Mouse (Mus musculus): ENCODE data around the gene Kmt2d. TPM values are rescaled to one million over a fixed set of nuclear protein-coding genes. Genes with fewer than 3 reads are reported as not detected.

Kmt2d gene
- total RNA-seq, 2 experiments from 2014 or later: 42.7 to 46.4 TPM

DNA sequence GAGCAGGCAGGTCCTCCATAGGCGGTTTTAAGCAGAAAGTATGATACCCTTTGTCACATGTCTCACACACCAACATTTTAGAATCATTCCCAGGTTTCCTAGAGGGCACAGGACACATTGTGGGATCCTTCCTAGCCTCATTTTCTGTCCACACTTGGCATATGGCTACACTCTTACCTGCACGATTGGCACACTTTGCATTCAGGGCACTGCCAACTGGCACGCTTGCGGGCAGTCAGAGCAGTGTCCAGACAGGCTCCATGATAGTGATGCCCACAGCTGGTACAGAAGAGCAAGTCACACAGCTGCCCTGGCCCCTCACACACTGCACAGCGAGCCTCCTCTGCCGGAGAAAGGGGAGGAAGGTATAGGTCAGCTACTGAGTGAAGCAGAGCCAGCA, 6.1 kb downstream of the Kmt2d start:
- intact Hi-C loops (cut with DNase I): loop anchor here (5.0 kb wide), 1 partner anchor 33 kb away; the partner anchor contains the start of gene Prkag1
- DNase-seq: no peak

DNA sequence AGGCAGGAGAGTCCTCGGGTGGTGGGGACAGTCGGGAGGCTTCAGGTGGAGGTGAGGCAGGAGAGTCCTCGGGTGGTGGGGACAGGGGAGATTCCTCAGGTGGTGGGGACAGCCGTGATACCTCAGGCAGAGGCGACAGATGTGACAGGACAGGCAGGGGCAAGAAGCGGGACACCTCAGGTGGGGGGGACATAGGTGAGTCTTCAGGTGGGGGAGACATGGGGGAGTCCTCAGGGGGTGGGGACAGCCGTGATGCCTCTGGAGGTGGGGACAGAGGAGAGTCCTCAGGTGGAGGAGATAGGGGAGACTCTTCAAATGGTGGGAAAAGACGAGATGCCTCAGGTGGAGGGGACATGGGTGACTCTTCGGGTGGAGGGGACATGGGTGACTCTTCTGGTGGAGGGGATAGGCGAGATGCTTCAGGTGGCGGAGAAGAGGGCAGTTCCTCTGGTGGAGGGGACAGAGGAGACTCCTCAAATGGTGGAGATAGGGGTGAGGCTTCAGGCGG, 7.5 kb downstream of the Kmt2d start:
- intact Hi-C loops (cut with DNase I): no loop called here
- no peak for DNase-seq

DNA sequence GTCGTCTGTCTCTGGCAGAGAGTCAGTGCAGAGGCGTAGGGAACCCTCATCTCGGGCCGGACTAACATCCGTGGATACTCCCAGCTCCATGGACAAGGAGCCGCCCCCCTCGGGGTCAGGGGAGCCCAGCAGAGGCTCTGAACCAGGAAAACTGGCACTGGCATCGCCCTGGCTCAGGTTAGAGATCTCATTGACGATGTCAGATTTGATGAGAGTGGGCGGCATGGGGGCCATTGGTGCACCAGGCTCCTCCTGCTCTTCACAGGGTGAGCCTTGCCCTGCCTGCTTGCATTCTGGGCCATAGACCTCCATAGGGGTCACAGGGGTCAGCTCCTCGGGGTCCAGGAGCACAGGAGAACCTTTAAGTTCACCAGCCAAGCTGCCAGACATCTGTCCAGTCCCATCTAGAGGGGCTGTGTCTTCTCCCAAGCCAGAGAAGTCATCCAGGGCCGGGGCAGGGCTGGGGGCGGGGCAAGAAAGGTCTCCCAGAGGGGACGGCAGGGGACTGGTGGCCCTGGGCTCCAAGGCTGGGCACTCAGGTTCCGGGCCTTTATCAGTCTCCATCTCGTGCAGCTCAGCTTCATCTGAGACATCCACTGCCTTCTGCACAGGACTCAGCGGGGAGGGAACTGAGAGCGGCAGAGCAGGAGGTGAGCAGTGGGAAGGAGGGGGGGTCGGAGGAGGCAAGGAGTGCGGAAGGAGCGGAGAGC, 9.1 kb downstream of the Kmt2d start:
- intact Hi-C loops (cut with DNase I): no loop called here
- DNase-seq: no peak

DNA sequence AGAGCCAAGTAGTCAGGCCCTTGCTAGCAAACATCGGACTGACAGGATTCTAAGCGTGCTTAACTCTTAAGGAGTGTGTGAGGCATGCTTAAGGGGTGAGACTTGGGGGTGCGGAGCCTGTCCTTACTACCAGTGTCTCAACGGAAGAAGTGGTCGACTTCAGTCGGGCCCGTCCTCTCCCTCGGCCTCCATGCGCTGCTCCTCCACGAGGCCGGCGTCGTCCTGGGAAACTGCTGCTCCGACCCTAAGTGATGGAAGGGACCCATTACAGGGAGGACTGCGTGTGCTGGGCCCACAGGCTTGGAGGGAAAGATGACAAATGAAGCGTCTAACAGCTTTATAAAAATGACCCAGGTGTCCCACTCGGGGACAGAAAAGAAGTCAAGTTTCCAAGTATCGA, 10.1 kb downstream of the Kmt2d start:
- no peak for DNase-seq
- intact Hi-C loops (cut with DNase I): no loop called here

DNA sequence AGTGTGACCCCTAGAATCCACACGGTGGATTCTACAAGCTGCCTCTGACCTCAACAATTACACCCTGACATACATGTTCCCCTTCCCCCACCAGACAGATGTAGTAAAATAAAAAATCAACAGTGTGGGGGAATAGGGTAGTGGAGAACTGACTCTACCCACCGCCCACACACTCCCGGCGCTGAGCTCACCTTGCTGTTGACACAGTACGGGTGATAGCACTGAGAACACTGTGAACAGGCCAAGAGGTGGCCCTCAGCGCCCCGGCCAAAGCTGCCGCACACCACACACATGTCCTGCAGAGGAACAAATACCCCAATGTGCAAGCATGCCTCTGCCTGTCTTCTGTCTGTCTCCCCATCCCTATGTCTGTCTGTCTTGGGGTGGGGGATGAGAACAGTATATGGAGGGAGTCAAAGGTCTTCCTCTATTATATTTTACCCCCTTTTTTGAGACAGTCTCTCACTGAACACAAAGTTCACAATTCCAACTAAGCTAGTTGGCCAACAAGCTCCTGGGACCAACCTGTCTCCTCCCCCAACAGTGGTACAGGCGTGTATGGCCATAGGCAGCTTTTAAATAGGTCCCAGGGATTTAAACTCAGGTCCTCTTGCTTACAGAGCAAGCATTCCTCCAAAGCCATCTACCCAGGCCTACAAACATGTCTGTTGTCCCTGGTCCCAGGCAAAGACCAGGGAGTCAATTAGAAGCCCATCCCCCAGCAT, 11.5 kb downstream of the Kmt2d start:
- intact Hi-C loops (cut with DNase I): no loop called here
- DNase-seq: no peak

DNA sequence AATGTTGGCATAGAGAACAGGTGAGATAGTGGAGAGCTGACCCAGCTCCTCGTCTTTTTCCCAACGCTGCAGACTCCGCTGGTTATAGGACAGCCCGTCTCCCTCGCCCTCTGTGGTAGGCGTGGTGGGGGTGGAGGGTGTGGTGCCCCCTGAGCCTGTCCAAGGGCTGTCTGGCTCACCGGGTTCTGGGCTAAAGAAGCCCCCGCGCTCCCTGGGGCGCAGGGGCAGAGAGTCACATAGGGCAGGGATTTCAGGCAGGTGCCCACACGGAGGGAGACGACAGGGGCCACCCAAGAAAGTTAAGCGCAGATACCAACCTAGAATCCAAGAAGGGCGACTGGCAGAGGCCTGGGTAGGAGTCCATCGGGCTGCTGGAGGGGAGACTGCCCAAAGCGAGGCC, 16.8 kb downstream of the Kmt2d start:
- intact Hi-C loops (cut with DNase I): no loop called here
- no peak for DNase-seq

DNA sequence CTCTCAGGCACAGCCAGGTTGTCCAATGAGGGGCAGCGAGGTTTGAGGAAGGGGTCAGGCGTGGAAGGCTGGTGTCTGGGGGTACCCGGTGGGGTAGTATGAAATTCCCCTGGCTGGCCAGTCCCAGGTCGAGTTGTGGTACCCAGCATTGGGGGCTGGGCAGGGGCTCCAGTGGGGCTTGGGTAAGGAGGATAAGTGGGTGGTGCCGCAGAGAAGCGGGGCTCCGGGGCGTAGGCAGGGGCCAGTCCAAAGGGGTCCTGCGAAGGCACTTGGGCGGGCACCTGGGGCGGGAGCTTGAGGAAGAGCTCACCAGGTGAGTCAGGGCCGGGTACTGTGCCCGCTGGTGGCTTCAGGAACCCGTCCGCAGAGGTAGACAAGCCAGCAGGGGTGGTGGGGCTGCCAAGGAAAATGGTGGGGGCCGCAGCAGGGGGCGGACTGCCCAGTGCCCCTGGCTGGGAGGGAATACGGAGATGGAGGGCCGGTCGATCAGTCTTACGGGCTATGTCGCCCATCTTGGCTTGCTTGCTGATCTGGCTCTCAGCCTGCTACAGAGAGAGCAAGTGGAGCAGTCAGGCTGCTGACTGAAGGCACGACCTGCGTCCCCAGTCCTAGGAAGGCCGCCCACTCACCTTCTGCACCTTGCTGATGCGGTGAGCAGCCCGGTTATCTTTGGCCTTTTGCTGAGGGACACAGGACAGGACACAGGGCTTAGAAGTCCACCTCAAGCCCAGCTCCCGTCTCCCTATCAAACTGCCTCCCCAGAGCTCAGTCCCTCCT, 17.7 kb downstream of the Kmt2d start:
- DNase-seq: no peak
- intact Hi-C loops (cut with DNase I): no loop called here

DNA sequence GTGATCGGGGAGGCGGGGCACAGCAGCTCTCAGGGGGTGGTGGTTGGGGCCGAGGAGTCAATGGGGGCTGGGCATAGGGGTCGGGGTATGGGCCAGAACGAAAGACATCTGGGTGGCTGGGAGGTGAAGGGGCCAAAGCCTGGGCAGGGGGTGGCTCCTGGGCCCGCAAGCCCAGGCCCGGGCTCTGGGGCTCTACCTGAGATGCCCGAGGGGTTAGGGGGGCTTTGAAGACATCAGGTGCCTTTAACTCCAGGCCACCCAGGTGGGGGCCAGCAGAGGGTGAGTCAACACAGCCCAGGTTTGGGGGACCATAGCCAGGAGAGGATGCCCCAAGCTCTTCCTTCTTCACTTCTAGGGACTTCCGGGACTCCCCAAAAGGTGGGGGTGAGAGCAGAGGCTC, 18.3 kb downstream of the Kmt2d start:
- DNase-seq: no peak
- intact Hi-C loops (cut with DNase I): no loop called here

DNA sequence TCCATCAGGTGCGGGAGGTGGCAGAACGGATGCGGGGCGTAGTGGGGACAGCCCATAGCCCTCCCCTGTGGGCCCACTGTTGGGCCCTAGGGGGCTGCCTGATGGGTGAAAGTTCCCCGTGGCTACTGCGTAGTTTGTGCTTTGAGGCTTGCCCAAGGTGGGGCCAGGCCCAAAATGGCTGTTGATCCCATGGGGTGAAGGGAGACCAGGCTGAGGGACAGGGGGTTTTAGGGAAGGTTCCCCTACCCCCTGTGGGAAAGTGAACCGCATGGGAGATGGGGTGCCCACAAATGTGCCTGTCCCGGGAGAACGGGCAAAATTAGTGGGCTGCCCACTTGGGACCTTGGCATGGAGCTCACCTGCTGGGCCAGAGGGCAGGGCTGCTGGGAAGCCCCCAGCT, 18.9 kb downstream of the Kmt2d start:
- intact Hi-C loops (cut with DNase I): no loop called here
- no peak for DNase-seq

DNA sequence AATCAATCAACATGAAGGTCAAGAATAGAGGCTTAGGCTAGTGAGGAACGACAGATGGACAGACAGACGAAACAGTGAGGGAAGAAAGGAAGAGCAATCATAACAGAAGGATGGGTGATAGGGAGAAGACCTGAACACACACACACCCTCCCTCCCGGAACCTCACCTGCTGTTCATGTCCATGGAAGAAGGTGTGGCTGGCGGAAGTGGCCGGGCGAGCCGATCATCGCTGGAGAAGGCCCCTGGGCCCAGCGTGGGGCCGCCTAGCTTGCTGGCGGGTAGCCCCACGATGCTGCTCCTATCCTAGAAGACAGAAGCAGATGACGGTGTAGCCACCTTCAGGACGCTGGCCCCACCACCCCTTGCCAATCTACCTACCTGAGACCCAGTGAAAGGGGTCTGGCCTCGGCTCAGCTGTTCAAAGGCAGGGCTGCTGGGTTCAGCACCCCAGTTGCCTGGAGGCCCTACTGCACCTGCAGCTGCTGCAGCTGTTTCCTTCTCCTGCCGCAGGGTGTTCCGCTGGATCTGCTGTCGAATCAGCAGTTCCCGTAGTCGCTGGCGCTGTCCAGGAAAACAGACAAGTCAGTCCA, 19.7 kb downstream of the Kmt2d start:
- no peak for DNase-seq

DNA sequence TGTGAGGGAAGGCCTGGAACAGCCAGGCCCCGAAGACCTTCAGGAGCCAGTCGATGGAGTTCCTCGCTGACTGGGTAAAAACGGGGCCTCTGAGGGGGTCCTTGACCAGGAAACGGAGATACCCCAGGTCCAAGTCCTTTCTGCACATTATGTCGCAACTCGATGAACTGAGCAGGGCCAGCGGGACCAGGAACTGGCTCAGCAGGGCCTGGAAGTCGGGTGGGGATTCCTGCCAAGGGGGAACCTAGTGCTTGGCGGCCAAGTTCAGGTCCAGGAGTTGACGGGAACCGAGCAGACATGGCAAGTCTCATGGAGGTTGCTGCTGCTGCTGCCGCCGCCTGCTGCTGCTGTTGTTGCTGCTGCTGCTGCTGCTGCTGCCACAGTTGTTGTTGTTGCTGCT, 20.3 kb downstream of the Kmt2d start:
- intact Hi-C loops (cut with DNase I): no loop called here
- DNase-seq: no peak

More for the DNA sequence above, 19.7 kb downstream of the Kmt2d start:
- intact Hi-C loops (cut with DNase I): no loop called here

DNA sequence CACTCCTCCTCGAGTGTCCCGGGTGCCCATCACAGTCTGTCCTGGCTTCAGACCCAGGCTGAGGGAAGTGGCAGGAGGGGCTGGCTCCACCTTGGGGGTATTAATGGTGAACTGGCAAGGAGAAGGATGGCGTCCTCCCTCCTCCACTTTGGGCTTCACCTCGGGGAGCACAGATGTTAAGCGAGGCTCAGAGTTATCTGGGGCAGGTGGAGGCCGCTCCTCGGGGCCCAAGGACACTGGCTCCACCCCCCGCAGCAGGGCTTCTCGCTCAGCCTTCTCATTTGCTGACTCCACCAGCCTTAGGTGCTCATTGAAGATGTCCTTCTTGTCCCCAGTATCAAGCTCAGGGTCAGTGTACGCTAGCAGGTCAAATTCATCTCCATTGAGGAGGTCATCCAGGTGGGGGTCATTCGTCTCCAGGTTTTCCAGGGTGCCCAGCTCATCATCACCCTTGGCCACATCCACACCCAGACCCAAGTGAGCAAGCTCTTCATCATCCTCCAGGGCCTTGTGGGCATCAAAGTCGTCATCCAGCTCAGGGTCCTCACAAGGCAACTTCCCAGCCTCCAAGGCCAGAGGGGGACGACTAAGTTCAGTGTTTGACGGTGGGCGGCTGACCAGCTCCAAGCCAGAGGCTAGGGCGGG, 20.9 kb downstream of the Kmt2d start:
- intact Hi-C loops (cut with DNase I): no loop called here

DNA sequence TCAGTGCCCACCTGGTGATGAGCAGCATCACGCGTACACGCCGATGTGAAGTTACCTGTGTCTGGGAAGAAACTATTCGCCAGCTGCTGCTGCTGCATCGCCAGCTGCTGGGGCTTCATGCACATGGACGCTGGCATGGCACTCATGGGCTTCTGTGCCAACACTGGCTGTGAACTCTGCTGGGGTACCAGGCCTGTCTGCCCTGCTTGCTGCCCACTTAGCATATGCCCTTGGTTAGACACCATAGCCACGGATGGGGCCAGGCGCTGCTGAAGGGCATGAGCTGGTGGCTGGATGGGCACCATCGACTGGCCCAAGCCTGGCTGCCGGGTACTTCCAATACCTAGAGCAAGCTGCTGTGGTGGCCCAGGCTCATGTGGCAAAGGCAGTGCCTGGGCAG, 21.8 kb downstream of the Kmt2d start:
- no peak for DNase-seq
- intact Hi-C loops (cut with DNase I): no loop called here

More for the DNA sequence above, 20.9 kb downstream of the Kmt2d start:
- no peak for DNase-seq

DNA sequence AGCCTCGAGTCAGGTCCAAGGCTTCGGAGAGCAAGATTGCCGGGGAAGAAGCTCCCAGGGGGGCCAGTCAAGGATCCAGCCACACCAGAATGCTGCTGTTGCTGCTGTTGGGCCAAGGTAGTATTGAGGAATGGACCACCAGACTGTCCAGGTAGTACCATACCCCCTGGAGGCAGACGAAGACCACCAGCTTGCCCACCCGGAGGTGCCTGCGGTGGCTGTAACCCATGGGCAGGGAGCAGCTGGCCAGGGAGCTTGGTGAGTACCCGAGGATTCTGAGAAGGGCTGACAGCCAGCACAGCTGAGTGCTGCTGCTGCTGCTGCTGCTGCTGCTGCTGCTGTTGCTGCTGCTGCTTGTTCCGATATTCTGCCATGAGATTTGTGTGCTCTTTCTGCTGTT, 24.9 kb downstream of the Kmt2d start:
- intact Hi-C loops (cut with DNase I): no loop called here
- no peak for DNase-seq

DNA sequence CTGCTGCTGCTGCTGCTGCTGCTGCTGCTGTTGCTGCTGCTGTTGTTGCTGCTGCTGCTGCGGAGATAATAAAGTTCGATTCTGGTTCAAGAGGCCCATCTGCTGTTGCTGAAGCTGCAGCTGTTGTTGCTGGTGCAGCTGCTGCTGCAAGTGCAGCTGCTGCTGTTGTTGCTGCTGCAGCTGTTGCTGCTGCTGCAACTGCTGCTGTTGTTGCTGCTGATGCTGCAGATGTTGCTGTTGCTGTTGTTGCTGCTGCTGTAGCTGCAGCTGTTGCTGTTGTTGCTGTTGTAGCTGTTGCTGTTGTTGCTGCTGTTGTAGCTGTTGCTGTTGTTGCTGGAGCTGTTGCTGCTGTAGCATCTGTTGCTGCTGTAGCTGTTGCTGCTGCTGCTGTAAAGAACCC, 25.9 kb downstream of the Kmt2d start:
- intact Hi-C loops (cut with DNase I): no loop called here
- DNase-seq: no peak

DNA sequence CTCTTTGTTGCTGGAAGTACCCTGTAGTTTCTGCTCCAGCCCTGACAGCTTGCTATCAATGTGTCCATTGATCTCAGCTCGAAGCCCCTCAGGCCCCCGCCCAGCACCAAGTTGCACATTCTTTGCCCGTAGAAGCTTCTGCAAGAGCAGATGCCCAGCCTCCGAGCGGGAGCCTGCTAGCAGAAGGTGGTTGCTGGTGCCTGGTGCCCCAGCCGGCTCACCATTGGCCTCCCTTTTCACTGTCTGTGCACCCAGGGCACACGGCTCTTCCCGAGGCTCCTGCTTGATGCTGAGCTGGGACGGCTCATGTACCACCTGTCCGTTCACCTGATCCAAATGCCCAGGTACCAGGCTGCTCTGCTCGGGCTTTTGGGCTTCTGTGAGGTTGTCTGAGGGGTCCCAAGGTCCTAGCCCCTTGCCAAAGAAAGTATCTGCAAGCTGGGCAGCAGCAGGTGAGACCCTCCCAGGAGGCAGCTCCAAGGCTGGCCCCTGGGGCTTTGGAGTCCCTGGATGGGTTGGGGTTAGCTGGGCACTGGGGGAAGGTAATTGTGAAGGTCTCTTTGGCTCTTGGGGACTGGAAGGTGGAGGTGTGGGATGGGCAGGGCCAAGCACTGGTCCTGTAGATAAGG, 27.3 kb downstream of the Kmt2d start:
- DNase-seq: no peak

DNA sequence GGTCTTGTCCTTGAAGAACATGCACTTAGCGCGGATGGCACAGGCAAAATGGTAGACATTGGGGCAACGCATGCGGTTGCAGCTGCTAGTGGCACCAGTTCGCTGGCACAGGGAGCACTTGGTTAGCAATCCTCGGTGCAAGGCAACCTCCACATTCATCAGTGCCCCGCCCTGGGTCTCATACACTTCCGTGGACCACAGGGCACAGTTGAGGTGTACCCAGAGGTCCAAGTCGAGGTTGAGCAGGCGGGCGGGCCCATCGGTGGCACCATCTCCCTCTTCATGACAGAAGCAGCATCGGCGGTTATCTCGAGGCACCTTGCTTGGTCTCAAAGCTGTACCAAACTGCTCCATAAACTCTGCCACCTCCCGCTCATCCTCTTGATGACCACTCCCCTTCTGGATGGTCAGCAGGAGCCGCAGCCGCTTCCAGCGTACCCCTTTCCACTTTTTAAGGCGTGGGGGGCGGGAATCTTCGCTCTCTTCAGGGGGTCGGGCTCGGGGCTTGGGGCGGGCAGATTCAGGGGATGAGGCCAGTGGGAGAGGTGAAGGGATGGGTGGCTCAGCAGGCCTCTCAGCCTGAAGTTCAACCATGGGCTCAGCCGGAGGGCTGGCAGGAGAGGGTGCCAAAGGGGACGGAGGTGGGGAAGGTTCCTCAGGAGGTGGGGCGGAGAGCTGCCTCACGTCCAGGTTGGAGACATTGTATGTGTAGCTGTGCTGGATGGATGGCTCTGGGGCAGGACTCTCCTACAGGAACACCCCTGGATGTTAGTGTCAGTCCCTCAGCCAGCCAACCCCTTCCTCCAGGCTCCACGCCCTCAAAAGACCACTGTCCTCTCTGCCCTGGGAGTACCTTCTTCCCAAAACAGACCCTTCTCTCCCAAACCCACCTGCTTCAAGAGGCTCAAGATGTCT, 31.1 kb downstream of the Kmt2d start:
- intact Hi-C loops (cut with DNase I): no loop called here
- no peak for DNase-seq

More for the DNA sequence above, 27.3 kb downstream of the Kmt2d start:
- intact Hi-C loops (cut with DNase I): no loop called here

DNA sequence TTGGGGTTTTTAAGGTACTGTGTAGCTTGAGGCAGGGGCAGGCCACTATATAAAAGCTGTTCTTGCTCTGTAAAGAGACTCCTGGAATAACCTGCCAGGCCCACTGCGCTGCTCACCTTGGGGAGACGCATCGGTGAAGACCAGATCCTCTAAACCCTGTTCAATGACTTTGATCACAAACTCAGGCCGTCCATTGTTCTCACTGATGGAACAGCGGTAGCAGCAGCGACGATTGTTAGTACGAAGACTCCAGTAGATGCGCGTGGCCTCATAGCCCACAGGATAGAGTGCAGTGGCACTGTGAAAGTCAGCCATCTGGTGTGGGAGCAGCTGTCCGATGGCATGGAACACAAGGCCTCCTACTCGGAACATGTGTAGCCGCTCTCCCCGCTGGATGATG, 31.8 kb downstream of the Kmt2d start:
- intact Hi-C loops (cut with DNase I): no loop called here

DNA sequence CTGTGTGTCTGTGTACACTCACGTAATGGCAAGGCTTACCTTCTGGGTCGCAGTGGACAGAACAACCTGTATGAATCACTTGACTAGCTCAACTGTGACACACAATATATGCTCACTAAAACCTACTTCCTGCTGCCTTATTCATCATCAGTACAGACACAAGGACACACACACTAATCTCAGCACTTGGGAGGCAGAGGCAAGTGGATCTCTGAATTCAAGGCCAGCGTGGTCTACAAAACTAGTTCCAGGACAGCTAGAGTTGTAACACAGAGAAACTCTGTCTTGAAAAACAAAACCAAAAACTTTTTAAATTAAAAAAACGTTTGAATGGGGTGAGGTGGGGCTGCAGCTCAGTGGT, 33.3 kb downstream of the Kmt2d start:
- DNase-seq: no peak
- intact Hi-C loops (cut with DNase I): no loop called here

More for the DNA sequence above, 31.8 kb downstream of the Kmt2d start:
- DNase-seq: no peak

Data from gastrocnemius, postnatal 36 days (tissue).